Comparison of ENCODE assay signal across 23 mouse cellular contexts in genomic region chr1:138784019-138784418, GRCm38 (mm10).
"Had no signal": no experiment of that assay in that cellular context is flagged by ENCODE, and none has a peak within 500 bp of the region (broad histone marks: within the 10 kb centered on the region; RNA-seq: fewer than 3 reads in every experiment).

No protein-coding gene starts in this region.

- DNase-seq: kidney, adult 18-20 months; kidney, adult 9 months; kidney, postnatal 14 days; kidney, postnatal 4 days; layer of hippocampus, adult 9-11 months; liver, postnatal 0 days; lung, embryonic 14.5 days; right cerebral cortex, postnatal 14 days; right cerebral cortex, postnatal 4 days; thymus, adult 2 months; thymus, postnatal 14 days had no signal

- ATAC-seq: liver, postnatal 0 days; lung, postnatal 0 days; midbrain, embryonic 13.5 days; midbrain, embryonic 16.5 days had no signal

- H3K4me3 ChIP-seq: limb, embryonic 15.5 days; megakaryocyte, embryonic 14.5 days; midbrain, embryonic 10.5 days; midbrain, embryonic 13.5 days; myocyte; neural tube, embryonic 13.5 days had no signal

- H3K27me3 ChIP-seq: limb, embryonic 15.5 days; midbrain, embryonic 13.5 days; neural tube, embryonic 13.5 days had no signal

- H3K27ac ChIP-seq: limb, embryonic 15.5 days; liver, embryonic 14.5 days; macrophage; midbrain, embryonic 10.5 days; midbrain, embryonic 13.5 days; neural tube, embryonic 13.5 days; stomach, postnatal 0 days had no signal

- H3K4me1 ChIP-seq: megakaryocyte, embryonic 14.5 days; midbrain, embryonic 10.5 days; midbrain, embryonic 13.5 days; neural tube, embryonic 13.5 days had no signal

- H3K36me3 ChIP-seq: limb, embryonic 15.5 days; midbrain, embryonic 10.5 days; midbrain, embryonic 13.5 days; neural tube, embryonic 13.5 days had no signal

- H3K4me2 ChIP-seq: limb, embryonic 15.5 days; liver, embryonic 11.5 days; lung, embryonic 14.5 days; midbrain, embryonic 13.5 days; neural tube, embryonic 13.5 days had no signal

- H3K9me3 ChIP-seq: limb, embryonic 15.5 days; megakaryocyte, embryonic 14.5 days; midbrain, embryonic 10.5 days; midbrain, embryonic 13.5 days; neural tube, embryonic 13.5 days had no signal

- H3K9ac ChIP-seq: limb, embryonic 15.5 days; liver, embryonic 14.5 days; liver, postnatal 0 days; lung, embryonic 14.5 days; midbrain, embryonic 13.5 days; neural tube, embryonic 13.5 days had no signal
